Mouse (Mus musculus) layer of hippocampus, postnatal 14 days (tissue): ENCODE results near the gene Setd5. TPM values are rescaled to one million over a fixed set of nuclear protein-coding genes. Genes with fewer than 3 reads are reported as not detected.

ENCODE experiments used
- DNase-seq, 2 experiments: peaks; one replicate each; pipeline ENCODE4 v3.0.0; 2021 to 2022; ENCODE audit warnings: low spot score in 2 of 2, mixed read lengths in 1 of 2
- long read RNA-seq, 2 experiments: library from polyadenylated mRNA; stranded (forward); transcript quantifications; one replicate each; pipeline ENCODE4 v2.0.0; 2021
- total RNA-seq, 2 experiments: library from RNA; stranded (reverse); gene quantifications; 2 replicates each; pipeline ENCODE4 v1.2.3; 2021

Setd5 gene
- total RNA-seq, result 100 to 1,000 TPM; 116 to 125 TPM
- long read RNA-seq, experiment 1, partial matches to known transcripts, result 1 of 5 reads
- long read RNA-seq, experiment 1, other reads (novel, unspliced or antisense), result 2 of 5 reads
- long read RNA-seq, experiment 2, partial matches to known transcripts, result 2 of 12 reads
- long read RNA-seq, experiment 2, other reads (novel, unspliced or antisense), result 5 of 12 reads

DNA sequence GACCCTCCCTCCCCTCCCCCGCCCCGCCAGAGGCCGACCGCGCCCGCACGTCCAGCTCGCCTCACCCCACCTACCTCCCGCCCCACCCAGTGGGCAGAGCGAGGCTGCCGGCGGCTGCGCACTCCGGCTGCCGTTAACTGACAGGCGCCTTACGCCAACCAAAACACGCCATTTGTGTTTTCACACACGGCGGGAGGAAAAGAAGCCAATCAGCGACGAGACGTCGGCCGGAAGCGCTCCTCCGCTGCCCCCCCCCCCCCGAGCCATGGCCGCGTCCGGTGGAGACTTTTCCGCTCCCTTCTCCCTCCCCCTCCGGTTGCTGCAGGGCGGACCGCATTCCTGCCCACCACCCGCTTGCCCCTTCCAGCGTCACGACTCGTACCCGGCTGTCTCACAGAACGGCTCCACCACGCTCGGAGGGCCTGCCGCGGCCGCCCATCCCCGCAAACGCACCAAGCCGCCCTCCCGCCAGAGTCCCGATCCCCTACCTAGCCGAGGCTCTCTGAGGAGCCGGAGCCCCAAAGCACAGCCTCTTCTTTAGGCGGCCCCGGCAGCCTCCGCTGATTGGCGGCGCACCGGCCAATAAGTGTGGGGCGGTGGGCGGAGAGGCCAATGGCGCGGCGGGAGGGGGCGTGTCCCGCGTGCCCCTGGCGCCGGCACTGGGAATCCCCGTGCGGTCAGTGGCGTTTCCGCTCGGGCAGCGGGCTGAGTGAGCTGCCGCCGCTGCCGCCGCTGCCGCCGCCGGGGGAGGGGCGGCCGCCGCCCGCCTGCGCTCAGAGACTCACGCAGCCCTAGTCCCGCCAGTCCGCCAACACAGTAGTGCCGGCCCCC is at the start of gene Setd5:
Setd5 (plus strand) TSS at position 680 of the 831 bp plus-strand sequence.
- peak; percentile 98 for DNase-seq

DNA sequence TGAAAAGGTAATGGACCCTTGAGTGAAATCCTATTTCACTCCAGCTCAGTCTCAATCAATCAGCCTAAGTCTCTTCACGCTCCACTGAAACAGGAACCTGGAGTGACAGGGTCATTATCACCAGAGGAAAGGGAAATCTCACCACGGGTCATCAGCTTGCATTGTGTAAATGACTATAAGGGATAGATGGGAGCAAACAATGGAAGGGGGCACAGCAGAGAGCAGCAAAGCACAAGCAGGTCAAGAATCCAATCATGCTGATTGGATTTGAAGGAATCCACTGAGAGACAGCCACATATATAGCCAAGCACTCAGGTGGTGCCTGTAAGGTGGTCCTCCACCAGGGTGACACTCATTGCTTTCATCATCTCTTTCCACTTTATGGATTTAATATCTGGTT is 49.7 kb upstream of the Setd5 start:
- DNase-seq, result no peak

DNA sequence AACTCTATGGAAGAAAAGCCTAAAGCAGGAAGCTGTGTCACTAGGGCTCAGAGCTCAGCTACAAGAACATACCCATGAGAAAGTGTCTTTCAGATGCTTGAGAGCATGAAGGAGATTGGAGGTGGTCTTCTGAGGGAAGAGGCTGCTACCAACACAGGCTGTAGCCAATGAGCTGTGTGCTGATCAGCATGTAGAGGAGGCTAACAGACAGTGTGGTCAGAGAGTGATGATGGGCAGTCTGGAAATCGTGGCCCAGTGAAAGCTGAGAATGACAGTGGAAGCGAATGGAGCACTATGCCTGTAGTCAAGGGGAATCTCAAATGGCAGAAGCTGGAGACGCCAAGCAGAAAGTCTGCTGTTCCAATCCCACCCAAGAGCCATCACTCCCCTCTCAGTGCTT is 48.2 kb upstream of the Setd5 start:
- no peak for DNase-seq

DNA sequence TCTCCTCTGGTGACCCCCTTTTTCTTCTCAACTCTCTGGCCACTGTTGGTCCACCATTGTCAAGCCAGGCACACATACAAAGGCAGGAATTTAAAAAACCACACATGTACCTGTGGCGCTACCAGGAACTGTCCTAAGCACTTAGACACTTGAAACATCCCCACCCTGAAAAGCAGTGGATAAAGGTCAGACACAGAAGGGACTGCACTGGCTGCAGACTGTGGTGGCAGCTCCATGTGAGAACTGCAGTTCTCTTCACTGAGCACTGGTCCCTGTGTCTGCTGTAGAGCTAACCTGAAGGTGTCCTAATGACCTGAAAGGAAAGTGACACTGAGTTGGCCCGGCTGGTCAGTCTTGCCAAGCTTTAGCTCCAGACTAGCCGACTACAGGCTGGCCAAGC is 46.6 kb upstream of the Setd5 start:
- no peak for DNase-seq

DNA sequence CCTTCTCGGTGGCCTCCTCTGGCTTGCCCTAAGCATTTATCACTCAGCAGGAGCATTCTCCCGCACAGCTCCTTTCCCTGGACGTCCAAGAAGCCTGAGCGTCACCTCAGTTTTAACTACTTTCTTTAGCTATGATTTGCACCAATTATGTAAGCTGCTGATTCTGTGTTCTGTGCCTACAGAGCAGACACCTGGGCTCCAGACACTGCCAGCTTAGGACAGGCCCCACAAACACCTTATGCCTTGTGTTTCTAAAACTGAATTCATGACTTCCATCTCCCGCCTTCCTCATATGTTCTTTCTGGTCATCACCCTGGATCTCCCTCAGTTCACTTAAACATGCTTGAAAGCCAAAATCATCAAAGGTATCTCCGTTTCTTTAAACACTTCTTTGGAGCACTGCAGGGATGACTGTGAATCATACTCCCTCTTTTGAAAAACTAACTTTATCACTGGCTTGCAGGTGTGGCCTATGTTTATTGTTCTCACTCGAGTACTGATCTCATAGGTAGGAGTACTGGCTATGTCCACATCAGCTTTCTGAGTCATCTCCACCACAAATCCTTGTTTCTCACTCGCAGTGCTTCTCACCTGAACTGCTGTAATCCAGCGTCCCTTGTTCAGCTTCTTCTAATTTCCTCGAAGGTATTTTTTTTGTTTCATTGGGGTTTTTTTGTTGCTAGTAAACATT is 46.0 kb upstream of the Setd5 start:
- DNase-seq, result no peak

DNA sequence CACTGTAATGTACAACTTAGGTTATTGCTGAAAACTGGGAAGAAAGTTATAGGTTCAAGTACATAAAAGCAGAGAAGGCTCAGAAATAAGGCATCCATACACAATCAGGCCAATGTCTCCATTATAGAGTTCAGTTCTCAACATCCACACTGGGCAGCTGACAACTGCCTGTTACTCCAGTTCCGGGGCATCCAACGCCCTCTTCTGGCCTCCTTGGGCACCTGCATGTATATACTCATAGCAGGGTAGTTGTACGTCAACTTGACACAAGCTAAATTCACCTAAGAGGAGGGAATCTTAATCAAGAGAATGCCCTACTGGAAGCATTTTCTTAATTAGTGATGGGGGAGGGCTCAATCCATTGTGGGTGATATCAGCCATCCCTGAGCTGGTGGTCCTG is 45.0 kb upstream of the Setd5 start:
- no peak for DNase-seq

DNA sequence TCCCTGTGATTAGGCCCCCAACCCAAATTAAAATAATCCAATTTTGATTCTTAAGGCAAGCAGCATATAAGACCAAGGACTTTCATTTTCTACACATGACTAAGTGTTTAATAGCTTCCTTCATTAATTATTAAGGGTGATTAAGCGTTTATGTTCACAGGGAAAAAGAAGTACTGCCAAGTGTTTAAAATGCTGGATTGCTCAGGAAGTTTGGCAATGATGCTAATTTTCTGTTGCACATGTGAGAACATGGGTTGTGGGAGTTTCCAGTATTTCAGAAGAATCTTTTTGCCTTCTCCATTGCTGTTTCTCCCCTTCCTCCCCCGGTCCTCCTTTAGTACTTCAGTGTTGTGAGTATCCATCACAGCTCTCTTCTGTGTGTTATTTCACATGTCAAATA is 44.0 kb upstream of the Setd5 start:
- DNase-seq, result no peak

DNA sequence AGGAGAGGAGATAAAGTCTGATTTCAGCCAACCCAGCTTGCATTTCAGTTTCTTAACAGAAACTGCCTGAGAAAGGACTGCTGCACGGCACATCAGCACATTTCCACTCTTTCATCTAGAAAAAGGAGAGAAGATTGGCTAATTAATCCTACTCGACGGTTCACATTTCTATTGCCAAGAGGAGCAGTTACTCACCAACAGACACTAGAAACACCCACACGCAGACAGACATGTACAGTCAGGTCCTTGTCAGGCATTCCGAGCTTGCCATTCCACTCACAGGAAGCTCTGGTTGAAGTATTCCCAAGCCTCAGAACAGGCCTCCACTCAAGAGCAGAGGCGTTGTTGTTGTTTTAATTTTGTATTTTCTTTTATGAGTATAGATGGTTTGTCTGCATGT is 42.7 kb upstream of the Setd5 start:
- DNase-seq, result no peak

DNA sequence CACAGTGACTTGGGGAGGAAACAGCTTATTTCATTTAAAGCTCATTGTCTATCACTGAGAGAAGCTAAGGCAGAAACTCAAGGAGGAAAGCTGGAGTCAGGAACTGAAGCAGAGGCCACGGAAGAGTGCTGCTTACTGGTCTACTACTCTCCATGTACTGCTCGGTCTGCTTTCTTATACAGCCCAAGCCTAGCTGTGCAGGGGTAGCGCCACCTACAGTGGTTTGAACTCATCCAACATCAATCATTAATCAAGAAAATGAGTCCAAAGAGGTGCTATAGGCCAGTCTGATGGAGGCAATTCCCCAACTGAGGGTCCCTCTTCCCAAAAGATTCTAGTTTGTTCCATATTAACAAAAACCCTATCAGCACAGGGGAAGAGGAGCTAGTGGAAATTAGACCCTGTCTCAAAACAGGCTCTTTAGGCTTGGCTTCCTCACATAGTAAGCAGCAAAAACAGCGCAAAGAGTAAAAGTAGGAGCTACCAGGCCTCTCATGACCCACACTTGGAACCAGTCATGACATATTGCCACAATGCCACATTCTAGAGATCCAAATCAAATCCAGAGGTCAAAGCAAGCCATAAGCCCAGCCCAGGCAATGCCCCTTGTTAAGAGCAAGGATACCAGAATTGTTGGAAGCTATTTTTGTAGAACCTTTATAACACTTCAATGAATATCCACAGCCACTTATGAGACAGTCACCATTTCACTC is 40.5 kb upstream of the Setd5 start:
- no peak for DNase-seq

DNA sequence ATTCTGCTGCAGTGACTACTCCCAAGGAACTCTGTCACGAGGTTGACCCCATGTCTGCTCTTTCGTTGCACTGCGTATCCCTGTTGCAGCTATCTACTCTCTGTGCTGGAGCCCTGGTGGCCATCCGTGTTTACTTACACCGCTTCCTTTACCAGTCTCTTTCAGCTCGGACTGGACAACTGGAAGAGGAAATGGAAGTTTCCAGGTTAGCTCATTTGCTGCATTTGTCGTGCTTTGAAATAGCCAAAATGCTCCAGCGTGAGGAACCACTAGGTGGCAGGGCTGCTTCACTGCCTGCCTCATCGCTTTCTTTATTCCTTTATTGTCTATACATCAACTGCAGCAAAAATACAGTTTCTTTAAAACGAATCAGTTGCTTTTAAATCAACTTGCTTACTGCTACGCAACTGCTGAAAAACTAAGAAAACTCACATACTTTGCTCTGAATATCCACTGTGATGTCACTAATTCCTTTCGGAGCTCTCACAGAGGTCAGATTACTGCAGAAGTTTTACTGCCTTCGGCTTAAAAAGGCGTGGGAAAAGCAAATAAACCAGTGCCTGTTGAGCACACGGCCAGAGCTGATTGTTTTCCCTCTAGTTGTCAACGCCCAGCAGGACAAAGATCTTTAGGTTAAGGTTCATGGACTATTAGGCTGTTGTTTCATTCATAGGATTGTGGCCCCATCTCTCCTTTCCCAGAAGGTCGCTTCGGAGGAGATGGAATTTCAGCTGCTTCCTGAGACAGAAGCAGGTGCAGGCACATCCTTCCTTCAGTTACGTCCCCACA is 39.0 kb upstream of the Setd5 start:
- DNase-seq, result peak; percentile 45 to 73

DNA sequence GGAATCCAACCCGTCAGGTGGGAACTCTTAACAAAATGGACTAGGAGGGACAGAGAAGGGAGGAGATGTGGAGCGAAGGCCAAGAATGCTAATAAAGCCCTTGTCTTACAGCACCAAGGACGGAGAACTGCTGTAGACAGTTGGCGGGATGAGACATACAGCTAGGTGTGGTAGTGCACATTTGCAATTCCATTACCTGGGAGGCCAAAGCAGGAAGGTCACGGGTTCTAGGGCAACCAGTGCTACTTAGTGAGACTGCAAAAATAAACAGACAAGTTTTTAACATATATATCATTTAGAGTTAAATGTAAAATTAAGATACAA is 38.5 kb upstream of the Setd5 start:
- DNase-seq, result no peak

DNA sequence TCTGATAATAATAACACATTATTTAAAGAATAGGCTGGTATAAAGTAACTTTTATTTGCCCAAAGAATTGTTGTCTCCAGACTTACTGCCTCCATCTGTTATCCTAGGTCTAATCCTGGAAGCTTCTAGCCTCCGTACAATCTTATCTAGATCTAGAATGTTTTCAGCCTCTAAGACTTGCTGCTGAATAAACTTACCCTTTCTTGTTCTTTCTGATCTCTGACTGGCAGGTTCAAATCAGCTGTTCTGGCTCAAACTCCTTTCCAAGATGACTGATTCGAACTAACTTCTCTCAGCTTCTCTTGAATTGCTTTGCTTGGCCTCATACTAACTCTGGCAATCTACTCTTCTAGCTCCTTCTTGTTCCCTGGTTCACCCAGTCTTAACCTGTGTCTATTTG is 36.8 kb upstream of the Setd5 start:
- DNase-seq, result no peak

DNA sequence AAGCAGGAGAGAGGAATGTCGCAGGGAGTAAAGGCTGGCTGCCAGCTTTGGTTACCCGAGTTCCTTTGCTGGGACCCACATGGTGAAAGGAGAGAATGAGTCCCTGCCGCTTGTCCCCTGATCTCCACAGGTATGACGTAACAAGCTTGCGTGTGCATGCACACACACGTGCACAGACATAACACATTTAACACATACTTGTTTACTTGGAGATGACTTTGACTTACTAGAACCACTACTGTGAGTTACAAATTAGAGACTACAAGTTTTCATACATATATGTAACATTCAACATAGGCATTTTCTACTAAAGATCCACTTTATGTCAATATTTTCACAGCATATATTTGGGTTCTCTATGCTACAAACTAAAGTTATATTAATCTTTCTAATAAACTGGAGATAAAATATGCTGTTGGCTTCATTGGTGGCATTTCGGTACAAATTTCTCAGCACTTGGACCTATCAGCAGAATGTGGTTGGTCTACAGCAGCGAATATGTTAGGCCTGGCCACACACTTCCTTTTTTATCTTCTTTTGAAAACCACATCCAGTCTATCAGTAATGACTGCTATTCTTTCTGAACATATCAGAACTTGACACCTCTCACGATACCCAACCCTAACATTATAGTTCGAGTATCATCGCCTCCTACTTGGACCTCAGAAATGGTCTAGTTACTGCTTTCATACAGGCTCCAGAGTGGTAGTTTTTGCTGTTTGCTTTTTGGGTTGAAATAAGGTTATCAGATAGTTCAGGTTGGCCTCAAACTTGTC is 35.8 kb upstream of the Setd5 start:
- DNase-seq, result no peak

DNA sequence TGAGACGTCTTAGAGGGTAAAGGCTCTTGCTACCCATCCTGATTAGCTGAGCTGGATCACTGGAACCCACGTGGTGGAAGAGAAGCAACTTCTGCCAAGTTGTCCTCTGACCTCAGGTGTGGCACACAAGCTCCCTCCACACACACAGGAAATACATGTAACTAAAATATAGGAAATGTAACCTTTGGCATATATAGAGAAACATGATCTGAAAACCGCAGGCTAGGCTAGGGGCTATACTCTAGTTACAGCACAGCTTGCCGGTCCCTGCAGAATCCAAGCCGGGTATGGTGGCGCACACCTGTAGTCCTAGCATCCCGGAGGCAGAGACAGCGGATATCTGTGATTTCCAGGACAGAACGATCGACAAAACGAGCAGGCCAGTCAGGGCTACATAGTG is 31.6 kb upstream of the Setd5 start:
- no peak for DNase-seq

DNA sequence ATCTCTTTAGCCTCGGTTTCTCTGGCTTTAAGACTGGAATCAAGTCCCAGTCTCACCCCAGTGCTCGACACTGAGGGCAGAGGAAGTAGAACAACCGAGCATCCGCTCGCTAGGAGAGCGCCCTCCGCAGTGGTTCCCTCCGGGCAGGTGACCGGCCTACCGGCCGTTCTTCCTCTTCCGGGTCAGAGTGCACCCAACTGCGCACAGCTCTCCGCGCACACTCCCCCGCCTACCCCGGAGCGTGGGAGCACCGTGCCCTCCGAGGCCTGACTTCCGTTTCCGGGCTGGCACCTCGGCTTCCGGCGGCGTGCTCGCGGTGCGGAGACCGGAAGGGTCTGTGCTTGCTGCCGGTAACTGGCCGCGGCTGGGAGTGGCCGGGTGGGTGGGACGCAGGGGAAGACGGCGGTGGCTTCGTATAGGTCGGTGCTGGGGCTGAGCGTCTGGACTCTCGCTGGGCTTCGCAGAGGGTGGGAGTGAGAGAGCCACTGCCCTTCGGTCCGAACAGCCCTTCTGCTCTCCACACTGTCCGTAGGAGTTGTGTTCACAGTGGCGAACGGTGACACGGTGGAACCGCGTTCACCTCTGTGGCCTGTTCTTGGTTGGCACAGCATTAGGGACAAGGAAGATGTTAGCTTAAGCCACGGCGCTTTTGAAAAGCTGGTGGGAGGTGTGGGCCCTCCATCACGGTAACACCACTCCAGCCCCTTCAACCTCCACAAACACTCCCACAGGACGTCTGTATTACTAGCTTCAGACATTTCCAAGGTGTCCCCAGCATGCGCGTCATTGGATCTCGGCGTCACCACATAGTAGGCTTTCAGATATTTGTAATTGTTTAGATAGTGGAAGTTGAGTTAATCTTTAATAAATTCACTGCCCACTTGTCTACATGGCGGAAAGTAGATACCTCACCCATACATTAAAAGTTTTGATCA is 30.9 kb upstream of the Setd5 start, which contains the start of gene Thumpd3:
Thumpd3 (plus strand) TSS at position 185 of the 935 bp plus-strand sequence.
- peak; percentile 92 to 97 for DNase-seq

DNA sequence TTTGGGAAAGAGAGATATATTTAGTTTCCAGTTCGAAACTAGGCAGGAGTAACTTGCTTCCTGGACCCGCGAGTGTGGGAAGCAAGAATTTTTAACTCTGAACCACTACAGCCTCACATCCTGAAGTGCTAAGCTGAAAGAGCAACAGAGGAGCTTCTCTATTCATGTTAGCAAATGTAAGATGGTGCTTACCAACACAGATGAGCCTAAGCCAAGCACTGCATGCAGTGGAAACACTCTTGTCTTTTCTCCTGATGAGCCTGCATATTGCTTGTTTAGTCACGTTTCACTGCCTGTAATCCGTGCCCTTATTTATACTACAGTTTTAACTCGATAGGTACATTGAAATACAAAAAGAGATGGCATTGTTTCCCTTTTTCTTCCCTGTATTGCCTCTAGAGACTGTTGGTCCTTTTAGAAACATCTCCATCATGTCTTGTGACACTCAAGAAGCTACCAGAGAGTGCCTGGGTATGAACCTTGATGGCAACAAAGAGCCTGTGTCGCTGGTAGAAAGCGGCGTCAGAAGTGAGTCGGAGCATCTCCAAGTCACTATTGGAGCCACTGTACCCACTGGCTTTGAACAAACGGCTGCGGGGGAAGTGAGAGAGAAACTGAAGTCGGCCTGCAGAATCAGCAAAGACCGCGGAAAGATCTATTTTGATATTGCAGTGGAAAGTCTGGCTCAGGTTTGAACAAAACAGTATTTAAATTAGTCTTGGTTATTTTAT is 30.0 kb upstream of the Setd5 start:
- DNase-seq, result no peak

DNA sequence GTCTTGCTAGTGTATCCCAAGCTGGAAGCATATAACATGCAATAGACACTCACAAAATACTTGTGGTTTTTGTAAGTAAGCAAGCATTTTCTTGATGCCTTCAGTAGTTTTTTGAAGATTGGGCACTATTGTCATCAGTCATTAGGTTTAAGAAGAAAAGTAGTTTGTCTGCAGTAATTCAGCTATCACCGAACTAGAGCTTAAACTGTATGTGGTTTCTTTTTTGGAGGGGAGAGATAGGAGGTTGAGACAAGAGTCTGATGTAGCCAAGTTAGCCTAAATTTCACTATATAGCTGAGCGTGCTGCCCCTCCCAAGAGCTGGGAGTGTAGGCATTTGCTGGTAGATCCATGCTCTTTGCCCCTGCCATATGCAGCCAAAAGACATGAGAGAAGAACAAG is 28.8 kb upstream of the Setd5 start:
- DNase-seq, result no peak

DNA sequence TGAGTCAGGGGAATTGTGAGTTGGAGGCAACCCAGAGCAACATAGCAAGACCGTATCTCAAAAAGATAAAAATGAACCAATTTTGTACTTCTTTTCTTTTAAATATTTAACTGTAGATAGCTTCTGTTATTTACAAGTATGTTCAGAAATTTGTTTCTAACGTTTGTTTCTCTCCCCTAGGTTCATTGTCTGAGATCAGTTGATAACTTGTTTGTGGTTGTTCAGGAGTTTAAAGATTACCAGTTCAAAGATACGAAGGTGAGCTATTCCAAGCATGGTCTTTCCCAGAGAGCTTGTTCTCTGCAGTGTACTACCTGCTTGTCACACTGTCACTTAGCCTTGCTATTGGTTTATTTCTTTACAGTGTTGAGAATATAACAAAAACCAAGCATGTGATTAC is 28.0 kb upstream of the Setd5 start:
- DNase-seq, result no peak
